Mouse (Mus musculus) forebrain, embryonic 16.5 days (tissue): Measurements from ENCODE around the gene Iqcc. TPM values are rescaled to one million over a fixed set of nuclear protein-coding genes. Genes with fewer than 3 reads are reported as not detected.

Source experiments
- ATAC-seq: fragments of 200-750 bp; cut with Nextera tagmentation; 2 replicates; pipeline ENCODE4 v1.8.0; 2017; ENCODE audit warnings: mild to moderate bottlenecking, moderate library complexity
- H3K27ac ChIP-seq: fragments of 300-500 bp; sonication (generic); 2 replicates; pipeline ENCODE4 v1.5.1; 2014; ENCODE audit warnings: low read length, control low read depth
- H3K27me3 ChIP-seq: fragments of 300-500 bp; sonication (generic); replicated peaks from 2 replicates; pipeline ENCODE4 v1.6.1; 2014; ENCODE audit warnings: low read length; ENCODE audit not compliant: control insufficient read depth, insufficient read depth
- H3K36me3 ChIP-seq: fragments of 300-500 bp; sonication (generic); 2 replicates; pipeline ENCODE4 v1.6.1; 2014; ENCODE audit not compliant: control insufficient read depth, insufficient read depth
- H3K4me1 ChIP-seq: fragments of 300-500 bp; sonication (generic); replicated peaks from 2 replicates; pipeline ENCODE4 v1.6.1; 2014; ENCODE audit warnings: low read length; ENCODE audit not compliant: control insufficient read depth, insufficient read depth
- H3K4me2 ChIP-seq: fragments of 300-500 bp; sonication (generic); 2 replicates; pipeline ENCODE4 v1.6.1; 2014; ENCODE audit warnings: mild to moderate bottlenecking, low read length, control low read depth
- H3K4me3 ChIP-seq: fragments of 300-500 bp; sonication (generic); replicated peaks from 2 replicates; pipeline ENCODE4 v1.5.1; 2014; ENCODE audit warnings: mild to moderate bottlenecking, low read length, control low read depth
- H3K9ac ChIP-seq: fragments of 300-500 bp; sonication (generic); replicated peaks from 2 replicates; pipeline ENCODE4 v1.6.1; 2014; ENCODE audit warnings: low read depth, low read length, control low read depth
- H3K9me3 ChIP-seq: fragments of 300-500 bp; sonication (generic); 2 replicates; pipeline ENCODE4 v1.6.1; 2016; ENCODE audit warnings: low read length; ENCODE audit not compliant: control insufficient read depth
- WGBS: fragments of 180-500 bp; shearing (Covaris S2); extraction: QIAGEN DNeasy Blood & Tissue Kit; methylation state at CpG from one replicate; pipeline ENCODE4 v1.1.7; 2014; 5-methylcytosine and 5-hydroxymethylcytosine counted together
- polyA plus RNA-seq: library from polyadenylated mRNA; unstranded; fragments of >200 nt; fragmentation: Nextera tagmentation; extraction: Ambion mirVana; gene quantifications from 2 replicates; pipeline ENCODE4 v1.2.1, GENCODE M21; 2015

Gene Iqcc
- polyA plus RNA-seq, 1 experiment from 2014 or later = 37.0 TPM

DNA sequence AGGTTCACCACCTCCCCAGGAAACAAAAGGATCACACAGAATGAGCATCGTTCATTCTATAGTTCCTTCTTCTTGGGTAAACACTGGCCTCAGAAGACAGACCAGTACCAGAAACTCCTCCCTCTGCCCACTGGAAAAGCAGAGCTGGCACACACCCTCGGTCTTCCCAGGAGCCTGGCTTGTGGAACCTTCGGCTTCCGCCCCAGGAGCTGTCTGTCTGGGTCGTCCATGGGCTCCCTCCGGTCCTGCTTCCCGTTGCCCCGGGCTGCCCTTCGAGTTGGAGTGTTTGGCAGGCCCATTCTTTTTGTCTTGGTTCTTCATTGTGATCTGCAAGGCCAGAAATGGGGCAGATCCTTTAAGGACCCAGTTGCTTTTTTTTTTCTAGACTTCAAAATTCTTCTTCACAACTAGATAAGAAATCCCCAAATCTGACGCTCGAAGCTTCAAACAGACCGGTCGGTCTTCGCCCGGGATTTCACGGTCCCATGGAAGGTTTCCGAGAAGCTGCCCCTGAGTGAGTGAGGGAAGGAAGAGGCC, 21.3 kb upstream of the Iqcc start:
- ATAC-seq = 0 out of 2 replicates have a peak, but pooled peaks have one; percentile 4
- H3K27me3 ChIP-seq = no peaks in the 10 kb centered on the region
- H3K9me3 ChIP-seq = no peaks in the 10 kb centered on the region
- H3K27ac ChIP-seq = peak overlapping the region; percentile 86
- peak overlapping the region; percentile 71 for H3K9ac ChIP-seq
- 2% methylated on average over 17 of the region's 17 CpGs for WGBS
- peak overlapping the region; percentile 81 for H3K4me2 ChIP-seq
- H3K4me3 ChIP-seq = peak overlapping the region; percentile 67
- H3K4me1 ChIP-seq = peaks cover 30% of the 10 kb centered on the region
- H3K36me3 ChIP-seq = peaks cover 18% of the 10 kb centered on the region; the same call in 1 of the 2 replicates

DNA sequence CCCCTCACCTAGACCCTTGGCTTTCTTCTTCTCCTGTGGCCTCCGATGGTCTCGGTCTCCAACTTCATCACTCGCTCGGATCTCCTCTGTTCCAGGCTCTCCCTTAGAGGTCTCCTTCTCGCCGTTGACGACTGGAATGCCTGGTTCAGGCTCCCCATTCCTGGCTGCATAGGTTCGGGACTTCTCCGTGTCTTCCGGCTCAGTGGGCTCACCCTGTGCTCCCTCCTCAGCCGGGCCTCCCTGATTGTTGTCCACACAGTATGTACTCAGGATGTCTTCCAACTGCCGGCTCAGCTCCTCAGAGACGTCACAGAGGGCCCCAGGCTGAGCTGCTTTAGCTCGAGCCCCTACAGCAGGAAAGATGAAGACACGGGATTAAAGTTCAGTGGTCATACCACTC, 20.3 kb upstream of the Iqcc start:
- Histone ChIP-seq H3K27me3 (no peaks in the 10 kb centered on the region), H3K27ac (no peak overlapping the region), H3K4me3 (peak overlapping the region; percentile 67), H3K9ac (peak overlapping the region; percentile 71; the same call in 1 of the 2 replicates), H3K4me1 (peaks cover 30% of the 10 kb centered on the region), H3K36me3 (peaks cover 26% of the 10 kb centered on the region), H3K9me3 (no peaks in the 10 kb centered on the region), H3K4me2 (peak overlapping the region; percentile 81)
- 85% methylated on average over 15 of the region's 15 CpGs for WGBS
- ATAC-seq = no peak

DNA sequence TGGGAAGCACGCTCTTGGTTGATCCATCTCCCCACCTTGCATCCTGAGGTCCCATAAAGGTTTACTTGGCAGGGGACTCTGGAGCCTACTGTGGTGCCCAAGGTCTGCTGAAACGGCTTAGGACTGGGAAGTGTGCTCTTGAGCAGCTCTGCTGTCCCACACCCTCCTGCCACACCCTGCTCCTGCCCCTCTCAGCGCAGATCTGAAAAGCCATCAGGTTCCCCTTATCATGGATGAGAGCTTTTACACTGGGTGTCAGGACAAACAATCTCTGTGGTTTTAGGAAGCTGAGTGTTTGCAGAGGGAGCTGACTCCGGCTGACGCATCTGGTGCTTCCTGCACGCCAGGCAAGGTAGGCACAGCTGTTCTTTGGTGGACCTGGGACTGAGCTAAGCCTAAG, 15.0 kb upstream of the Iqcc start:
- H3K9ac ChIP-seq = no peak overlapping the region
- no peaks in the 10 kb centered on the region for H3K9me3 ChIP-seq
- H3K27ac ChIP-seq = no peak overlapping the region
- H3K4me2 ChIP-seq = no peak overlapping the region
- H3K36me3 ChIP-seq = peaks cover 74% of the 10 kb centered on the region
- 98% methylated on average over 6 of the region's 6 CpGs for WGBS
- H3K4me1 ChIP-seq = peaks cover 20% of the 10 kb centered on the region
- ATAC-seq = no peak
- H3K4me3 ChIP-seq = no peak overlapping the region
- H3K27me3 ChIP-seq = no peaks in the 10 kb centered on the region

DNA sequence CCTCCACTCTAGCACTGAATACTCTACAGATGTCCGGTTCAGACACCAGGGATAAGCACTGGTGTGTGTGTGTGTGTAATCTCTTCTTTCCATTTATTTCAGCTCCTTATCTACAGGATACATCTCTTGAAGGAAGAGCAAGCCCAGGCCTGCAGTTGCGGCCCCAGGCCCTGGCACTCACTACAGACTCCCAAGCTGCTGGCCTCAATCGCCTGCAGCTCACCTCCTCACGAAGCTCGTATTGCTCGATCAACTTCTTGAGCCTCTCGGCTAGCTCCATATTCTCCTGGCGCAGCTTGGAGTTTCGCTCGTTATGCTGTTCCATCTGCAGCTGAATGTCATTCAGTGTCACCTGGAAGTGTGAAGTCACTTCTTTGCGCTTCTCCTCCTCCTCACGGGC, 13.0 kb upstream of the Iqcc start:
- Histone ChIP-seq H3K9ac (no peak overlapping the region), H3K27me3 (no peaks in the 10 kb centered on the region), H3K4me2 (no peak overlapping the region), H3K27ac (no peak overlapping the region), H3K4me3 (no peak overlapping the region), H3K36me3 (peaks cover 80% of the 10 kb centered on the region), H3K9me3 (no peaks in the 10 kb centered on the region), H3K4me1 (peaks cover 6% of the 10 kb centered on the region)
- ATAC-seq = no peak
- WGBS = 81% methylated on average over 12 of the region's 12 CpGs

DNA sequence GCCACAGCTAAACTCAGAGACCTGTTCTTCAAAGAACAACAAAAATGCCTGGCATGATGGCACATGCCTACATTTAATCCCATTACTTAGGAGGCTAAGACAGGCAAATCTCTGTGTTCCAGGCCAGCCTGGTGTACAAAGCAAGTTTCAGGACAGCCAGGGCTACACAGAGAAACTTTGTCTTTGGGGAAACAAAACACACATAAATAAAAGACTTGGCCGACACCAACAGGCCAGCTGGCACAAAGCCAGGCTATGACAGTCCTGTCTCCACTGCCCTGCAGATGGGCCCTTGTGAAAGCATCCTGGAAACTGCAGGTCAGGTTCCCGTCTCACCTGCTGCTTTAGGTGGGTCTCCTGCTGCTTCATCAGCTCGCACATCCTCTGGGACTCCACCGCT, 12.0 kb upstream of the Iqcc start:
- H3K36me3 ChIP-seq = peaks cover 78% of the 10 kb centered on the region
- 64% methylated on average over 4 of the region's 4 CpGs for WGBS
- H3K4me1 ChIP-seq = peaks cover 8% of the 10 kb centered on the region
- no peaks in the 10 kb centered on the region for H3K27me3 ChIP-seq
- H3K27ac ChIP-seq = no peak overlapping the region
- no peak overlapping the region for H3K9ac ChIP-seq
- H3K4me3 ChIP-seq = no peak overlapping the region
- no peak for ATAC-seq
- H3K9me3 ChIP-seq = no peaks in the 10 kb centered on the region
- H3K4me2 ChIP-seq = no peak overlapping the region

DNA sequence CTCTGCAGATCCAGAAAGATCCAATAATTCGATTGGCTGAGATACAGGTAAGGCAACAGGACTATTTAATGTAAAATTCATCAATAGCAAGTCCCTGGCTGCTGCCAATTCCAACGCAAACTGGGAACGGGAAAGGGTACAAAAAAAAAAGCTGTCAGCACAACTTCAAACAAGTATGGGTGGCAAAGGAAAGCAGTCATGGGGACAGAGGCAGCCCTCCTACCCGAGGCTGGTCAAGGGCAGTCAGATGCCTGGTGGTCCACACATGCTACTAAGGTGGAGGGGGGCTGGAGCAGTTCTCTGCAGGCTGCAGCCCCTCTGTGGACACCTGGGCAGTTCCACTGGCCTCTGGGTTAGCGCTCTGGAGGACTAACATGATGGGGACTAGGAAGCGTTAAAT, 7.1 kb upstream of the Iqcc start:
- 79% methylated on average over 6 of the region's 6 CpGs for WGBS
- H3K36me3 ChIP-seq = peaks cover 39% of the 10 kb centered on the region
- peaks cover 37% of the 10 kb centered on the region for H3K4me1 ChIP-seq
- H3K9ac ChIP-seq = no peak overlapping the region
- no peak overlapping the region for H3K4me2 ChIP-seq
- ATAC-seq = no peak
- H3K9me3 ChIP-seq = no peaks in the 10 kb centered on the region
- no peak overlapping the region for H3K4me3 ChIP-seq
- H3K27me3 ChIP-seq = no peaks in the 10 kb centered on the region
- H3K27ac ChIP-seq = 0 out of 2 replicates have a peak overlapping the region, but pooled peaks have one; percentile 5

DNA sequence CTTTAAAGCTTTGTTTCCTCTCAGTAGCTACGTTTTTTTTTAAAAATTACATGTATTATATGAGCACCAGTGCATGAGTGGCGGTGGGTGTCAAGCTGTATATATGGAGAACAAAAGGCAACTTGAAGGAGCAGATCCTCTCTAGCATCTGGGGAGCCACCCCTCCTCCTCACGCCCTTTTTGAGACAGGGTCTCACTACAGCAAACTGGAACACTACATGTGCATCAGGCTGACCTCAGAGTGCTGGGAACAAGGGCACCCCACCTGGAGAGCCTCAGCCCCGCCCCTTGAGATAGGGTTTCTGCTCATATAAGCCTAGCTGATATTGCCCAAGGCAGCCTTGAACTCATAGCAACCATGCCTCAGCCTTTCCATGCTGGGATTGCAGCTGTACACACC, 6.6 kb upstream of the Iqcc start:
- Histone ChIP-seq H3K4me3 (no peak overlapping the region), H3K9me3 (no peaks in the 10 kb centered on the region), H3K4me1 (peaks cover 35% of the 10 kb centered on the region), H3K4me2 (peak overlapping the region; percentile 79; the same call in 1 of the 2 replicates), H3K9ac (no peak overlapping the region), H3K27ac (peak overlapping the region; percentile 95), H3K27me3 (no peaks in the 10 kb centered on the region), H3K36me3 (peaks cover 34% of the 10 kb centered on the region)
- ATAC-seq = no peak
- WGBS = 53% methylated on average over 4 of the region's 4 CpGs

DNA sequence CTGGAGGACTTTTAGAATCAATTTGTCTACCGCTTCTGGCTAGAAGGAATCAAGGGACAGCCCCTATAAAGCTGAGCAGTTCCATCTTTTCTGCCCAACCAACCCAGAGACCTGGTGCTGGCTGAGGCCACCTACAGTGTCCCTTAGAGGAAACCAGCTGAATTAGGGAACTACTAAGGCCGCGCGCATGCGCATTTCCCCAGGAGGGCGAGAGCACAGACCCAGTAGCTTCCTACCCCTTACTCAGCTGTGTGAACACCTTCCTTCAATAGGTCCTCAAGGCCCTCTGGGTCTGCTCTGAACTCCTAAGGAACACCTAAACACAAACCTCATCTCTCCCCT, 6.1 kb upstream of the Iqcc start:
- Histone ChIP-seq H3K9me3 (no peaks in the 10 kb centered on the region), H3K36me3 (peaks cover 29% of the 10 kb centered on the region), H3K4me1 (peaks cover 35% of the 10 kb centered on the region), H3K9ac (peak overlapping the region; percentile 30), H3K27me3 (no peaks in the 10 kb centered on the region), H3K4me3 (peak overlapping the region; percentile 62), H3K4me2 (peak overlapping the region; percentile 79), H3K27ac (peak overlapping the region; percentile 95)
- 2% methylated on average over 6 of the region's 6 CpGs for WGBS
- no peak for ATAC-seq

DNA sequence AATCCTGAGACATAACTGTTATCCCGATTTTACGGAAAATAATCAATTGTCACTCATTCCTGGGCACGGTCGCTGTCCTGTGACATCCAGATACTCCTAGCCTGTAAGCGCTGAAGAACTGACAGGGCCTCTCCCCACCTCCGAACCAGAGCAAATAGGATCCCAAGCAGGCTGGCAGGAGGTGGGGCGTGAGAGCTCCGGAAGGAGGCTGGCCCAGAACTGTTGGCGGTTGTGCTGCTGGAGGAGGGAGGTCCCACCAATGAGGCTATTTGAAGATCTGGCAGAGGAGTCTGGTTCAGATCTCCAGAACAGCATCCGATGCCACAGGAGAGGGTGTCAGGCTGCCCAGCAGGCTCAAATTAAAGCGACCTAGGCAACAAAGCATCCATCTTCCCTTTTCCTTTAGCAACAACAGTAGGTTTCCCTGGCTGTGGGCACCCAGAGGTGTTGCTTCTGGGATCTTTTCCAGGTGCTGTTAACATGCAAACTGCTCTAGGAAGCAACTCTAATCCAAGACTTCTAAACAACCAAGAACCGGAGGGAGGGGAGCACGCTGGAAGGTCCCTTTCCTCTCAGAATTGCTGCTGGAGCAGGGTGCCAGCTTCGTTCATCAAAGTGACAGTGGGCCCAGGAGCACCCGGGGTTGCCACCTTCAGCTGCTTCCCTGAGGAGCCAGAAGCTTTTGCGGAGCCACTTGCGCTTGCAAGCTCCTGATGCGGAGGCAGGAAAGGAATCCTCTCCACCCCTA, 5.6 kb upstream of the Iqcc start:
- H3K9ac ChIP-seq = peak overlapping the region; percentile 72
- peak; percentile 97 for ATAC-seq
- H3K9me3 ChIP-seq = no peaks in the 10 kb centered on the region
- peak overlapping the region; percentile 95 for H3K27ac ChIP-seq
- H3K4me1 ChIP-seq = peaks cover 35% of the 10 kb centered on the region
- H3K4me2 ChIP-seq = peak overlapping the region; percentile 79
- 1% methylated on average over 18 of the region's 18 CpGs for WGBS
- peak overlapping the region; percentile 62 for H3K4me3 ChIP-seq
- H3K27me3 ChIP-seq = no peaks in the 10 kb centered on the region
- peaks cover 24% of the 10 kb centered on the region for H3K36me3 ChIP-seq
